Mouse (Mus musculus): ENCODE measurements around the gene Gtpbp1.

Gtpbp1 gene

GRCm38 (mm10) chr15:79755977-79756625, 65.5 kb downstream of the Gtpbp1 start:
- no peak for DNase-seq

GRCm38 (mm10) chr15:79757118-79757517, 66.5 kb downstream of the Gtpbp1 start:
- DNase-seq, result no peak

- no peak for DNase-seq
These were observed 70.3 kb downstream of the Gtpbp1 start for GRCm38 (mm10) chr15:79760956-79761355.

DNA sequence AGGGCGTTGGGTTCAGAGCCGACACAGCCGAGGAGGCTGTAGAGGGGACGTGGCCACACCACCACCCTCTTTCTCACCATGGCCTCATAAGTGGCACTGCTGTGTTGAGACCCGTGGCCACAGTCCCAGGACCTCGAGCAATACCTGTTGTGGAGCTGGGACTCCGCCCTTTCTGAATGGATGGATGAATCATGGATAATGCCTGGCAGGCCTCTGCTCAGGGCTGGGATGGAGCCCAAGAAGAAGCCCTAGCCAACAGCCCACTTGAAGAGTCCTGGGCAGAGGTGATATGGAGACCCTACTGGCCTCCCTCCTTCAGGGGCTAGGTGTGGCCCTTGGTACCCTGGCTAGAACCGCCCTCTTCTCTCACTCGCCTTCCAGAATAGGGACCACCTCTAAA, 72.4 kb downstream of the Gtpbp1 start:
- no peak for DNase-seq

GRCm38 (mm10) chr15:79763601-79764246, 73.1 kb downstream of the Gtpbp1 start:
- no peak for DNase-seq

GRCm38 (mm10) chr15:79764539-79765267, 74.1 kb downstream of the Gtpbp1 start:
- DNase-seq, result no peak

DNA sequence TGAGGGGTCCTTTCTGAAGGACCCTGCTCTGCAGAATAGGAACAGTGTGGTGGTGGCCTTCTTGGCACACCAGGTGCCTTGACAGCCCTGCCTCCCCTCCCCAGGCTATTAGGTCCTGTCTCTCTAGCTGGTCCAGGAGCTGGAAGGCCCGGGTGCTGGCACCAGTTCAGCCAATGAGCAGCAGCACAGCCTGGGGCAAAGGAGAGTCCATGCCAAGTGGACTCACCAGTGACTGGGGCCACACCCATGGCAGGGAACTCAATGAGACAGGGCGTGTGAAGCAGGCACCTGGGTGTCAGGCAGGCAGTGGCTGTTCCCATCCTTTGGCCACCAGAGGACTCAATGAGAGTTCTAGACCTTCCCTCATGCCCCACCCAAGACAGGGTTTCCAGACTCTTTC, 74.7 kb downstream of the Gtpbp1 start:
- DNase-seq, result peak; percentile 79

DNA sequence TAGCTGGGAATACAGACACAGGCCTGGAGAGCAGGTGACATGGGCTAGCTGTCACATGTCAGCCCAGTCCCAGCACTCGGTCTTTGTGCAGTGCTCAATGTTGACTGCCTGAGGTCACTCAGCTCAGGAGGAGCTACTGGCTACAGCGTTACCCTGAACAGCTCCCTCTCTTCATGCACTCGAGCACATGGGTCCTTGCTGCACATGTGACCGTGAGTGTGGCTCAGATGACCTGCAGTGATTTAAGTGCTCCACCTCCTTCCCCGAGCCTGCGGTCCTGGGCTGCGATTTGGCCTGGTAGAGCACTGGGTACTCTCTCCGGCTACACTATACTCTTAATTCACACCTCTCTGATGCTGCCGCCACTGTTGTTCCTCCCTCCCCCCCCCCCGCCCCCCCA, 75.5 kb downstream of the Gtpbp1 start:
- DNase-seq, result no peak

- DNase-seq, result no peak
These were observed 76.0 kb downstream of the Gtpbp1 start for GRCm38 (mm10) chr15:79766586-79767071.

DNA sequence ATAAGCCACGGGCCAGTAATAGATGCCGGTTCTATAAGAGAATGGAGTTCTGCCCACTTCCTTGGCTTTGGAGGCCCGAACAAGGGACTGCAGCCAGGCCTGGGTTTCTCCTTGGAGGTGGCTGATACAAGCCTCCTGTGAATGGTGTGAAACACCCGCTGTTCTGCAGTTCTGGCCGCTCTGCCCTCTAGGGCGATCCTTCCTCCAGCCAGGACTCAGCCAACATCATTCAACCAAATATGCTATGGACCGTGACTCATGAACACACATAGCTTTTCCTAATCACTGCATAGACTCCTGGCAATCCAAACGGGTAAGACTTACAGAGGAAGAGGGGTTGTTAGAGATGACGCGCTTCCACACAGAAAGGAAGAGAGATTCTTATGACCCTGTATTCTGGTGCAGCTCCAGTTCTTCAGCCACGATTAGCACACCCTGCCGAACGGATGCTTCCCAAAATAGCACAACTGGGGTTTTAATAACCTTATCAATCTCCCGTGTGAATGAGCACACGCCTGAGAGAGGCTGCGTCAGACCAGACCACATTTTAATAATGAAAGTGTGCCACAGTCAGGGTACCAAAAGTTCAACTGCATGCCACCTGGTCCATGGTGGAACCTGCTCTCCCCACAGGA, 76.8 kb downstream of the Gtpbp1 start:
- no peak for DNase-seq

- DNase-seq, result no peak
These were observed 77.7 kb downstream of the Gtpbp1 start for GRCm38 (mm10) chr15:79768302-79768701.

DNA sequence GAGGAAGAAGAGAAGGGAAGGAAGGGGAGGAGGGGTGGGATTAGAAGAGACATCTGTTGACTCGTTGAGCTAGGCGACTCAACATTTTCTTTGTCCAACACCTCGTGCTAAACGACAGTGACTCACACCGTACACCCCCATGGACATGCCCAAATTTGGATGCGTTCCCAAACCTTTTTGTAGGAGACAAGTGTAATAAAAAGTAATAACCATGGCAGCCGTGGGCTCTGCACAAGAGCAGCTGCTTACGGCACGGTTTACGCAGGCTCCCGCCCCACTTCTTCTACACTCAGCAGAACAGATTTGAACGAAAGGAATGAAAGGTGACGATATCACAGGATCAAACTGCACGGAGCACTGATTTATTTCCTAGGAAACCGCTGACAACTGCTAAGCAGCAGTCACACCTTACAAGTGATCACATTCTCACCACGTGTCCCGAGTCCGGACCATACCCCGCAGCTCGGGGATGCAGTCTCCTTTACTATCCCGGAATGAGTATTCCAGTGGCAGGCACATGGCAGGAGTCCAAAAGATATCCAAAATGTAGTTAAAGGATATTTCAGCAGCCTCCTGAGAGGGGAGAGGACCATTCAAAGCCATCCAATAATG, 80.1 kb downstream of the Gtpbp1 start:
- DNase-seq, result no peak

All from kidney, adult 8-10 months (tissue).